8 mouse cellular contexts compared by ENCODE assay signal in the genomic region with DNA sequence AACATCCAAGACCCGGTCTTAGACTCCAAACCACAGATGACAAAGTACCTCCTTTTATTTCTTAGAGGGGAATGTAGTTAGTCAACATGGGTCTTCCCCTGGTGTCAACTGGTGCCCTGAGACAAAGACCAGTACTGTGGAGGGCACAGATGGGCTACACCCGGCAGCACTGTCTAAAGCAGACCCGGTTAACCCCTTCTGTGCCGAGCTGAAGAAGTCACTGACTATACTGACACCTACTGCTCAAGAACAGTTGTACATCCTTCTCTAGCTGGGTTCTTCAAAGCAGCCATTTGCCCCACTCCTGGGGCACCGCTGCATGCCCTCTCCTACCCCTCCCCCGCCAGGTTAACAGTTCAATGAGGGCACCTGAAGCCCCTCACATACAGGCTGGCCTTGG.
DNase-seq lines count a peak whose midpoint lies in the region; ATAC-seq and TF ChIP-seq lines count a peak whose summit lies in the region.

No protein-coding gene starts in this region.

- H3K27me3 ChIP-seq in midbrain, embryonic 15.5 days (replicated peaks) = no peaks in the 10 kb centered on the region

- H3K36me3 ChIP-seq in midbrain, embryonic 15.5 days (replicated peaks) = no peaks in the 10 kb centered on the region

- H3K4me1 ChIP-seq in midbrain, embryonic 15.5 days = peaks cover 33% of the 10 kb centered on the region

- 19% methylated on average over 6 of the region's 6 CpGs for WGBS in midbrain, embryonic 15.5 days

- H3K9ac ChIP-seq in midbrain, embryonic 15.5 days = no peak overlapping the region

- TF ChIP-seq CTCF in brain, embryonic 14.5 days (IDR thresholded peaks at IDR 0.05; ENCODE audit: borderline replicate concordance, extremely low read depth, insufficient read depth, insufficient read length) = peak; percentile 57; the same call in 1 of the 2 replicates

- no peaks in the 10 kb centered on the region for H3K9me3 ChIP-seq in midbrain, embryonic 15.5 days

- H3K4me2 ChIP-seq in midbrain, embryonic 15.5 days = 0 out of 2 replicates have a peak overlapping the region, but pooled peaks have one; percentile 17

- peak; percentile 37 for DNase-seq in heart, postnatal 4 days
- DNase-seq in heart, postnatal 36 days = no peak
- peak; percentile 7 for DNase-seq in A20 (ENCODE audit: low read depth, low spot score)
- peak; percentile 86 for DNase-seq in brain, embryonic 14.5 days (ENCODE audit: low read depth)
- DNase-seq in urinary bladder, postnatal 25 days (ENCODE audit: low spot score) = no peak
- no peak for DNase-seq in ovary, postnatal 14 days (ENCODE audit: low spot score)

- no peak for TF ChIP-seq POLR2A in brain, embryonic 14.5 days (IDR thresholded peaks at IDR 0.05; ENCODE audit: borderline replicate concordance, extremely low read depth, insufficient read depth, insufficient read length, poor library complexity, severe bottlenecking)

- peak; percentile 18 to 38; a peak in 3 of 4 replicates for ATAC-seq in hematopoietic stem cell, adult 5-6 weeks (replicated peaks in 1 of 2; ENCODE audit: insufficient read depth in 1 of 2, low FRiP score in 2 of 2, low TSS enrichment in 1 of 2, low read depth in 1 of 2, poor library complexity in 2 of 2, severe bottlenecking in 2 of 2)
- peak; percentile 28 for ATAC-seq in midbrain, embryonic 15.5 days (replicated peaks)

- intact Hi-C loops in heart, postnatal 36 days (cut with DNase I) = loop anchor here (5.0 kb wide), 1 partner anchor 307 kb away; no protein-coding TSS in a partner anchor

- peak overlapping the region; percentile 65 for H3K27ac ChIP-seq in midbrain, embryonic 15.5 days

- H3K4me3 ChIP-seq in midbrain, embryonic 15.5 days = no peak overlapping the region

Comparison
In these comparisons a context has a peak if more than half of its experiments do, and no peak if none do; other contexts are left out.
1. DNase-seq: peak in heart, postnatal 4 days (single experiment), A20 (single experiment) and brain, embryonic 14.5 days (single experiment); none in heart, postnatal 36 days (0 of 2), urinary bladder, postnatal 25 days (single experiment) and ovary, postnatal 14 days (single experiment).